Mouse (Mus musculus) E14TG2a.4 (cell line): ENCODE measurements around the gene Cnr1.

Experiments
- CTCF ChIP-seq: conservative IDR thresholded peaks from 2 replicates; pipeline ENCODE4 v1.5.1; 2014; ENCODE audit warnings: low read length
- NANOG ChIP-seq: IDR thresholded peaks from 2 replicates; pipeline ENCODE4 v1.6.1; 2014; ENCODE audit warnings: borderline replicate concordance, low read length, mixed read lengths

GRCm38 (mm10) chr4:33970726-33971125 is 46.3 kb downstream of the Cnr1 start:
- TF ChIP-seq CTCF, result no peak
- TF ChIP-seq NANOG, result peak; percentile 49; the same call in 1 of the 2 replicates
